Mouse (Mus musculus) heart, embryonic 10.5 days (tissue): ENCODE results near the gene Hp1bp3. TPM values are rescaled to one million over a fixed set of nuclear protein-coding genes. Genes with fewer than 3 reads are reported as not detected.

ENCODE experiments used
- DNase-seq: peaks from one replicate; pipeline ENCODE4 v3.0.0-alpha.2; 2017; ENCODE audit warnings: low spot score
- H3K27ac ChIP-seq: fragments of 300-500 bp; sonication (generic); 2 replicates; pipeline ENCODE4 v1.5.1; 2016; ENCODE audit warnings: mild to moderate bottlenecking
- H3K27me3 ChIP-seq: fragments of 300-500 bp; sonication (generic); 2 replicates; pipeline ENCODE4 v1.6.1; 2016; ENCODE audit warnings: mild to moderate bottlenecking; ENCODE audit not compliant: poor library complexity, insufficient read depth, severe bottlenecking
- H3K36me3 ChIP-seq: fragments of 300-500 bp; sonication (generic); 2 replicates; pipeline ENCODE4 v1.6.1; 2016; ENCODE audit warnings: mild to moderate bottlenecking, moderate library complexity
- H3K4me1 ChIP-seq: fragments of 300-500 bp; sonication (generic); 2 replicates; pipeline ENCODE4 v1.6.1; 2016; ENCODE audit warnings: mild to moderate bottlenecking
- H3K4me3 ChIP-seq: fragments of 300-500 bp; sonication (generic); 2 replicates; pipeline ENCODE4 v1.5.1; 2016; ENCODE audit warnings: mild to moderate bottlenecking, moderate library complexity
- H3K9me3 ChIP-seq: fragments of 300-500 bp; sonication (generic); 2 replicates; pipeline ENCODE4 v1.6.1; 2016; ENCODE audit warnings: mild to moderate bottlenecking, moderate library complexity
- WGBS: fragments of 180-500 bp; shearing (Covaris S2); methylation state at CpG from one replicate; pipeline ENCODE4 v1.1.7; 2016; 5-methylcytosine and 5-hydroxymethylcytosine counted together
- polyA plus RNA-seq: library from polyadenylated mRNA; unstranded; fragments of >200 nt; fragmentation: Nextera tagmentation; extraction: Ambion mirVana; gene quantifications from 2 replicates; pipeline ENCODE4 v1.2.1, GENCODE M21; 2016

The Hp1bp3 gene
- polyA plus RNA-seq, 1 experiment from 2014 or later, result 104 TPM

DNA sequence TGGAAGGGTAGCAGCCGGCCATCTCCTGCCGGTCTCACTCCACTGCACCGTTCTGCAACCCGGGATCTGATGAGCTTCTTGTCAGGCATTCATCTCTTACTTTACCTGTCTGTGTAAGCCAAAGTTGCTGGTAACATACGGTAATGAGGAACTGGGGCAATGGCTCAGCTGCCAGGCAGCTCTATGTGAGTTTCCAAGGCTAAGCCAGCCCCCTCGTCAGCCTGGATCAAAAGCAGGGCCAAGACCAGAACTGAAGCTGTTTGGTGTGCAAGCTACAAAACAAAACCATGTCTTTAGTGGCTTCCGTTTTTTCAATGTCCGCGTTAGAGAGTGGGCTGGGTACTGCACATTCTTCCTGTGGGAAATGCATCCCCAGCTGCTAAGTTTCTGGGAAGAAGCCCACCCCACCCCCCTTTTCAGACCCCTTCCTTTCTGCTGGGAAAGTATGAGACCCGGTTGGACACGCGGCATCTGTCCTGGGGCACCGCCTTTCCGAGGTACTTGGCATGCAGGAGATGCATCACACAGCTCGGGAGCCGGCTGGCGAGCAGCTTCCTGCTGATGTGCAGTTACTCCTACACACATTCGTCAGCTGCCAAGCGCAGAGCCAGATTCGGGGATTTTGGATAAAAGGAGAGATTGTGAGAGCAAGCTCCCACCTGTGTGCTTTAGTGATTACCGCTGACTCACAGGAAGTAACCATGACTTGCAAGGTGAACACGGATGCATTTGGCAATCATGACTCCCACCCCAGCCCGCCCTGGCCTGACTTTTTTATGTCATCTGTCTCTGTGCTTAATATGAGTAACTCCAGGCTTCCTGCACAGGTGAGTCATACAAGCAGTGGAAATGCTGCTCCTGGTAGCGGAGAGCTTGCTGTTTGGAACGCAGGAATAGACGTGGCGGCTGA is 30.9 kb downstream of the Hp1bp3 start:
- no peak overlapping the region for H3K4me3 ChIP-seq
- peaks cover 53% of the 10 kb centered on the region for H3K36me3 ChIP-seq
- H3K9me3 ChIP-seq, result no peaks in the 10 kb centered on the region
- peaks cover 30% of the 10 kb centered on the region for H3K4me1 ChIP-seq
- H3K27ac ChIP-seq, result no peak overlapping the region
- WGBS, result 63% methylated on average over 27 of the region's 27 CpGs
- no peak for DNase-seq
- H3K27me3 ChIP-seq, result peaks cover 32% of the 10 kb centered on the region

DNA sequence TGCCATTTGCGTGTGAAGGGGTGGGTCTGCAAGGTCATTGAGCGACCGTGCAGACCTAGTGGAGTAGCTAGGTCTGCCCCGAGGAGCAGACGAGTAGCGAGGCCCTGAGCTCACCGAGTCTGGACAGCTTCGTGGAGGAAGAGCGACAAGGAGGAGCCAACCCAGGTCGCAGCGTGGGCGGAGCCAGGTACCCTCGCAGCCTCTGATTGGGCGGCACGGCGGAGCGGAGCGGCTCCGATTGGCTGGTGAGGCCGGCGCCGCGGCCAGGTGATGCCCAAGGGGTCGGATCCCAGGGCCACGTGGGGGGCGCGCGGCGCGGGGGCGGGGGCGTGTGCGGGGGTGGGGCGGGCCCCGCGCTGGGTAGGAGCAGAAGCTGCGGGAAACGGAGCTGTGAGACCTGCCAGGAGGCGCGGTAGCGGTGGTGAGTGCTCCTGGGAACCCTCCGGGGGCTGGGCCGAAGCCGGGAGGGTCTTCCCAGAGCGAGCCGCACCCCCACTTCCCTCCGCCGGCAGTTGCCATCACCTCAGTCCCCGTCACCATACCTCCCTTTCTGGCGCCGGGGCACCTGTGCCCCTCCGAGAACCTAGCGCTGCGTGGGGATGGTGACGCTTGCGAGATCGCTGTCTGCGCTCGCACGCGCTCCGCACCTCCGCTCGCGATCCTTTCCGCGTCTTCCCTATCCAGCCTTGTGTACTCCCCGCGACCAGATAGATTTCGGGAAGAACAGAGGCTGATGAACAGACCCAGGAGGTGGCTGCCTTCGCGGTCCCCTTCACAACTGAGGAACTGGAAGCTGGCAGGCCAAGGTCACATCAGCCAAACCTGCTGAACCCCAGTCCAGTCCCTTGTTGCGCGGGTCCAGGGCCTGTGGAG is 34.2 kb downstream of the Hp1bp3 start, which contains the start of the genes Sh2d5 and Kif17:
TSS of gene Sh2d5 (plus strand) at position 316 of the 873 bp plus-strand sequence.
TSS of gene Kif17 (plus strand) at position 348 of the 873 bp plus-strand sequence.
- peak; percentile 94 for DNase-seq
- Histone ChIP-seq H3K9me3 (no peaks in the 10 kb centered on the region), H3K4me3 (peak within 1 kb of the TSS; percentile 71), H3K4me1 (peaks cover 41% of the 10 kb centered on the region), H3K27ac (peak within 1 kb of the TSS; percentile 53; the same call in 1 of the 2 replicates), H3K27me3 (peaks cover 65% of the 10 kb centered on the region), H3K36me3 (peaks cover 20% of the 10 kb centered on the region)
- WGBS, result under 1% methylated on average over 65 of the region's 74 CpGs

DNA sequence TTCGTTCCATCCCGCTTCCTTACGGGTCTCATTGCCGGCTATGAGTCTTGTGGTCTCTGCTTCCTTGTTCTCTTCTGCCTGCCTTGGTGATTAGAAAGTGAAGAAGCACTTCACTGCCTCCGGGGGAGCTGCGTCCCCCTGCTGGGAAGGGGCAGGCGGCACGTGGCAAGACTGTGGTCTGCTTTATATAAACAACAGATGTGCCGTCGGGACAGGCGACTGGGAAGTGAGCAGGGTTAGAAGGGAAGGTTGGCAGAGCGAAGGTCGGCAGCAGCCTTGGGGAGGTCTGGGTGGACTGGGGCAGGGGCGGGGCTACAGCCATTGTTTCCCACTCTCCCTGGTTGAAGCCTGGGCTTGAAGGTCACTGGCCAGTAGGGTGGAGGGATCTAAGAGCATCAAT is 35.7 kb downstream of the Hp1bp3 start:
- peaks cover 6% of the 10 kb centered on the region; the same call in 1 of the 2 replicates for H3K36me3 ChIP-seq
- under 1% methylated on average over 14 of the region's 14 CpGs for WGBS

DNA sequence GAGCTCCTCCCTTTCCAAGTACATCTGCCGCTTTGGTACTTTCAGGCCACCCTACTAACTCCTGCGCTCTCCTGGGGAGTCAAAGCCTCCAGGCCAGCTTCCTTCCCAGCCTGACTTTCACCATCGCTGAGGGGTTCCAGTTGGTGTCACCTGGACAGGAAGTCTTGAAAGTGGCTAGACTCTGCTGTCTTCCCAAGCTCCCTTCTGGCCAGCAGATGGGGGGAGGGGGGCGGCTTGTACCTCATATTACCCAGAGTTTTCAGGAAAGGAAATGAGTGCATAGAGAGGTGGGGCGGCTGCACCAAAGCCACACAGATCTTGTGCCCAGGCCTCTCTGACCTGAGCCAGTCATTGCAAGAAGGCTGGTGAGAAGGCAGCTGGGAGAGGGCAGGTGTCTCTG is 36.1 kb downstream of the Hp1bp3 start:
- H3K27me3 ChIP-seq, result peaks cover 84% of the 10 kb centered on the region
- peak overlapping the region; percentile 6 for H3K27ac ChIP-seq
- 19% methylated on average over 5 of the region's 5 CpGs for WGBS
- no peaks in the 10 kb centered on the region for H3K9me3 ChIP-seq
- peaks cover 3% of the 10 kb centered on the region; the same call in 1 of the 2 replicates for H3K36me3 ChIP-seq
- peak overlapping the region; percentile 71 for H3K4me3 ChIP-seq
- DNase-seq, result no peak
- peaks cover 41% of the 10 kb centered on the region for H3K4me1 ChIP-seq

More for the DNA sequence above, 35.7 kb downstream of the Hp1bp3 start:
- Histone ChIP-seq H3K9me3 (no peaks in the 10 kb centered on the region), H3K4me1 (peaks cover 41% of the 10 kb centered on the region), H3K27me3 (peaks cover 80% of the 10 kb centered on the region), H3K4me3 (peak overlapping the region; percentile 71), H3K27ac (peak overlapping the region; percentile 6)
- no peak for DNase-seq

DNA sequence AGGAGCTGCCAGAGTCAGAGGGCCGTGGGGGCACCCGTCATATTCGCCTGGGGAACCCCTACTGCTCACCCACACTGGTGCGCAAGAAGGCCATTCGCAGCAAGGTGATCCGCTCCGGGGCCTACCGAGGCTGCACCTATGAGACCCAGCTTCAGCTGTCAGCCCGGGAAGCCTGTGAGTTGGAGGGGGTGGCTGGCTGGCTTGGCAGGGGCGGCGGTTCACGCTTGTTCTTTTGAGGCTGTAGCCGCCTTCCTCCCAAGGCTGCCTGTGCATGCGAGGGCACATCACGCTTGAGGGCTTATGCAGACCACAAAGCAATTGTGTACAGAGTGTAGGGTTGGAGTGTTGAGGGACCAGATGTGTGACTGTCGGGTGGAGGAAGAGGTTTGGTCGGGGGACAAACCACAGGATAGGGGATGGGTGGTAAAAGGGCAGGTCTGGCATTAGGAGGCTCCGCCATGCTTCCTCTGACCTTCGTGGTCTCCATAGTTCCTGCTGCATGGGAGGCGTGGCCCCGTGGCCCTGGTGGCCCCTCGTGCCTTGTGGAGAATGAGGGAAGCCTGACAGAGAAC is 41.1 kb downstream of the Hp1bp3 start:
- no peak for DNase-seq
- Histone ChIP-seq H3K4me3 (no peak overlapping the region), H3K9me3 (no peaks in the 10 kb centered on the region), H3K27me3 (peaks cover 93% of the 10 kb centered on the region), H3K27ac (no peak overlapping the region), H3K36me3 (no peaks in the 10 kb centered on the region), H3K4me1 (peaks cover 14% of the 10 kb centered on the region)
- 79% methylated on average over 22 of the region's 22 CpGs for WGBS

DNA sequence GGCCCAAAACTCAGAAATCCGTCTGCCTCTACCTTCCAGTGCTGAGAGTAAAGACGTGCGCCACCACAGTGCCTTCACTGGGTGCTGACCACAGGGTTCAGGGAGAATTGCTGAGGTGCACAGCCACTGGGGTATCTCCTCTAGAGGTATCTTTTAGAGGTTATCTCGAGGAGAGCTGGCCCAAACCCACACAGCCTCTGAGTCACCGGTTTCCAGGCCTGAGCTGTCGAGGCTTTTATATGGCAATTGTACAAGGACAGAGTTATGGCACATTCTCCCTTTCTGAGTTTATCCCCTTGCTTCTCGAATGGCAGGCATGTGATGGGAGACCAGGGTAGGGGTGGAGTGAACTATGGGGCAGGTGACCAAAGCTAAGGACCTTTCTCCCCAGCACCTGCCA is 42.6 kb downstream of the Hp1bp3 start:
- Histone ChIP-seq H3K9me3 (no peaks in the 10 kb centered on the region), H3K27me3 (peaks cover 92% of the 10 kb centered on the region), H3K4me1 (peaks cover 13% of the 10 kb centered on the region; the same call in 1 of the 2 replicates), H3K27ac (no peak overlapping the region), H3K4me3 (no peak overlapping the region), H3K36me3 (no peaks in the 10 kb centered on the region)
- 70% methylated on average over 7 of the region's 7 CpGs for WGBS
- no peak for DNase-seq

DNA sequence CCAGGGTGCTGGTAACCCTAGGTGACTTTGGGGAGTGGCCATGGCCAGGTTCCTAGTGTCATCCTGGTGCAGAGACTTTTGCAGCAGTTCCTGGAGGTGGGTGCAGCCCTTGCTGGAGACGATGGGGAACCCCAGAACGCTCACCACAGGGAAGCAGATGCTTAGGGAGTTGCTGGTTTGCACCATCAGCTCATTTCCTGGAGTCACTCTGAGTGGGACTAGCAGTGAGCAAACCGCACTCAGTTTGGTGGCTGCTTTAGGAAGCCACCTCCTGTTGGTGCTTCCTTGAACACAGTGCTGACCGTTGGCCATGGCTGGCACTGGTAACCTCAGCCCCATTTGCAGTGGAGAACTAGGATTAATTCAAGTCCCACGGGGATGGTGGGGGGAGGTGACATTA is 43.4 kb downstream of the Hp1bp3 start:
- no peaks in the 10 kb centered on the region for H3K36me3 ChIP-seq
- H3K4me1 ChIP-seq, result peaks cover 18% of the 10 kb centered on the region; the same call in 1 of the 2 replicates
- H3K27ac ChIP-seq, result no peak overlapping the region
- H3K9me3 ChIP-seq, result no peaks in the 10 kb centered on the region
- no peak for DNase-seq
- WGBS, result 71% methylated on average over 5 of the region's 5 CpGs
- H3K4me3 ChIP-seq, result no peak overlapping the region
- peaks cover 91% of the 10 kb centered on the region for H3K27me3 ChIP-seq

DNA sequence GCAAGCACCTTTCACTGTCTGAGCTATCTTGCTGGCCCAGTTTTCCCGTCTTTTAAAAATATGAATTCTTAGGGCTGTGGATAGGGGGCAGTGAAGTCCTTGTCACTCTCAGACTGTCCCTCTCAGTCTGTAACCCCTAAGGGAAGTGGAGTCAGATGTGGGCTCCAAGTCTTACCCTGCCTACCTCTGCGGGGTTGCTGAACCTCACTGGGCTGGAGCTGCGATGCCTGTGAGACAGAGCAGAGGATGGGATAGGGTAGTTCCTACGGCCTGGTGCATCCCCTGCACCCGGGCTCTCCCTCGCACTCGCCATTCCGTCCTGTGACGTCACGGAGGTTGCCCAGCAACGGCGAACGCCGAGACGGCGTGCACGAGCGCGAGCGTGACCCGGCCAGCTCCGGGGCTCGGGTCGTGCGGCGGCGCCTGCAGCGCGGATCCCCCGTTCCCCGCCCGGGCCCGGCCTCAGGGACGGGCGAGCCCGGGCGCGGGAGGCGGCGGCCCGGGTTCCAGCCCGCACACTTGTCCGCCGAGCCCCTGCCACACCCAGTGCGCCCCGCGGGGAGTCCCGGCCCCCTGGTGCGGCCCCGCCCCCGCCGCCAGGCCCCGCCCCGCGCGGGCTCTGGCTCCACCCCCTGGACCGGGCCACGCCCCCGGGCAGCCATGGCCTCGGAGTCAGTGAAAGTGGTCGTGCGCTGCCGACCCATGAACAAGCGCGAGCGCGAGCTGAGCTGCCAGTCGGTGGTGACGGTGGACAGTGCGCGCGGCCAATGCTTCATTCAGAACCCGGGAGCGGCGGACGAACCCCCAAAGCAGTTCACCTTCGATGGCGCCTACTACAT is 46.0 kb downstream of the Hp1bp3 start:
- H3K27me3 ChIP-seq, result peaks cover 76% of the 10 kb centered on the region
- DNase-seq, result peak; percentile 94
- H3K4me1 ChIP-seq, result peaks cover 18% of the 10 kb centered on the region; the same call in 1 of the 2 replicates
- H3K4me3 ChIP-seq, result peak overlapping the region; percentile 86
- H3K36me3 ChIP-seq, result no peaks in the 10 kb centered on the region
- under 1% methylated on average over 64 of the region's 78 CpGs for WGBS
- H3K9me3 ChIP-seq, result no peaks in the 10 kb centered on the region
- peak overlapping the region; percentile 68 for H3K27ac ChIP-seq

DNA sequence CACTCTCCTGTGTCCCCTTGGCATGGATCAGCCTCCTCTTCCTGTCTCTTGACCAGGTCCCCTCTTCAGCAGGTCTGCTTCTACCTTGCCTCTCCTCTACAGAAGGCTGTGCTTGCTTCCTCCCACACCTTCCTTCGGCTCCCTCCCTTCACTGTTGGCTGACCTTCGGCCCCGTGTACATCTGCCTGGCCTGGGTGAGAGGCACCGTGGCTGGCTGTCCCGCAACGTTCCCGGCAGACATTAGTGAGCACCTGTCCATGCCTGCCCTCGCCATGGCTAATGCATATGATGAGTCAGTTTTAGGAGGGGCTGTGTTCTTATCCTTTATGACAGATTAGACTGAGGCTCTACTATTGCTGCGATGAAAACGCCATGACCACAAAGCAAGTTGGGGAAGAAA is 51.8 kb downstream of the Hp1bp3 start:
- H3K27me3 ChIP-seq, result peaks cover 52% of the 10 kb centered on the region
- 0 out of 2 replicates have a peak, but pooled peaks cover 3% of the 10 kb centered on the region for H3K9me3 ChIP-seq
- peaks cover 15% of the 10 kb centered on the region; the same call in 1 of the 2 replicates for H3K4me1 ChIP-seq
- H3K27ac ChIP-seq, result no peak overlapping the region
- DNase-seq, result no peak
- H3K4me3 ChIP-seq, result no peak overlapping the region
- H3K36me3 ChIP-seq, result no peaks in the 10 kb centered on the region
- WGBS, result 83% methylated on average over 10 of the region's 10 CpGs

DNA sequence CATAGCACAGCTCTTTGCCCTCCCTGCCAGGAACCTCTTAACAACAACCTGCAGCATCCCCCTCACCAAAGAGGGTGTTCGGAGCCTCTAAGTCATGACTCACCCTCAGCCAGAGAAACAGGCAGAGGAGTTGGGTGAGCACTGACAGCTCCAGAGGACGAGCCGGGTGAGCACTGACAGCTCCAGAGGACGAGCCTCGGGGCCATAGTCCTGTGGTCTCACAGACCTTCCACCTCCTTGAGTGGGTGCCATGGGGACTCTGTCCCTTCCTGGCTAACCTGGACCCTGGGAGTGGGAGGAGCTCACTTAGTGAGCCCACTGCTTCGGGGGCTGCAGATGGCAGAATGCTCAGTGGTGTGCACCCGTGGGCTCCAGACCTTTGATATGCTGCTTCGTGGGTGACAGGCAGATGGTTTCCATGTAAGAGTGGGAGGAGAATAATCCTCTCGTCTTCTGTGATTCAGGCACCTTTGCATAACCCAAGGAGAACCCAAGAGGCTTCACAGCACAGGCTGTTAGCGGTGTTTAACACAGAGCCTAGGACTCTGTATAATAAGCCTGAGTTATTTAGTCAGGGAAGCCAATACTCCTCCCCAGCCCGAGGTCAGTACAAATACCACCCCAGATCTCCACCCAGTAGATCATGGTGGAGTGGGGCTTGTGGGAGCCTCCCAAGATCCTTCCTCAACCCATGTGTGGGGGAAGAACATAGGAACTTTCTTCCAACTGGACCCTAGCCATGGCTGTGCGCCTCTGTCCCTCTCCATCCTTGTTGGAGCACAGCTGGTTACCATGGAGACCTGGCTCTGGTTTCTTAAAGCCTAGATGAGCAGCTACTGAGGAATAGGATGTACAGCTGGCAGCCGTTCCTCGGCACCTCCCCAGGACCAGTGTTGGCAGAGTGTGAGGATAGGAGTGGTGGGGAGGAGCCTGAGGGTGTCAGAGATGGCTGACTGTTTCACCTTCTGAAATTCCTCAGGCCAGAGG is 56.2 kb downstream of the Hp1bp3 start:
- H3K27me3 ChIP-seq, result peaks cover 49% of the 10 kb centered on the region
- H3K4me1 ChIP-seq, result peaks cover 9% of the 10 kb centered on the region; the same call in 1 of the 2 replicates
- WGBS, result 62% methylated on average over 14 of the region's 14 CpGs
- no peak overlapping the region for H3K4me3 ChIP-seq
- H3K36me3 ChIP-seq, result no peaks in the 10 kb centered on the region
- H3K27ac ChIP-seq, result no peak overlapping the region
- H3K9me3 ChIP-seq, result 0 out of 2 replicates have a peak, but pooled peaks cover under 1% of the 10 kb centered on the region
- DNase-seq, result no peak

DNA sequence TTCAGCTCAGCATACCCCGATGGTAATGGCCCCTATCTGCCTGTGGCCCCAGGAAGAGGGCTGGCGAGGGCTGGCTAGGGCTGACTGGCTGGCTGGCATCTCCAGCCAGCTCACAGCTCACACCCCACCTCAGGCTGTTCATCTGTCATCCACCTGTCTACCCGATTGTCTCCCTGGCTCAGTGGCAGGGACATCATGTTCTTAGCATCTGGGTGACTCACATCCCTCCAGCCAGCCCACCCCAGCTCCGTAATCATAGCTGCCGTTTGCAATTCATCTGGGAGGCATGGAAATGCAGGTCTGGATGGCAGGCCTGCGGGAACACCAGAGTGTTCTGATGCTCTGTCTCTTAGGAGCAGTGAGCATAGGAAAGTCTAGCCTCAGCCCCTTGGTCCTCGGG is 62.2 kb downstream of the Hp1bp3 start:
- 66% methylated on average over 7 of the region's 7 CpGs for whole genome bisulfite sequencing
- Histone ChIP-seq H3K27ac (no peak overlapping the region), H3K9me3 (no peaks in the 10 kb centered on the region), H3K4me1 (0 out of 2 replicates have a peak, but pooled peaks cover 3% of the 10 kb centered on the region), H3K4me3 (no peak overlapping the region), H3K27me3 (peaks cover 53% of the 10 kb centered on the region), H3K36me3 (no peaks in the 10 kb centered on the region)
- DNase-seq, result no peak
